ENCODE assay signal across 31 mouse cellular contexts in genomic region chr14:48871313-48871712, GRCm38 (mm10).
"Had no signal": no experiment of that assay in that cellular context is flagged by ENCODE, and none has a peak within 500 bp of the region (broad histone marks: within the 10 kb centered on the region; RNA-seq: fewer than 3 reads in every experiment).

No protein-coding gene starts in this region.

- H3K4me3 ChIP-seq: left cerebral cortex, adult 2 months; limb, embryonic 10.5 days; limb, embryonic 12.5 days; limb, embryonic 13.5 days; limb, embryonic 15.5 days; liver, embryonic 12.5 days; liver, embryonic 13.5 days; liver, embryonic 15.5 days; lung, embryonic 15.5 days; megakaryocyte, embryonic 14.5 days; midbrain, embryonic 10.5 days; midbrain, embryonic 12.5 days; midbrain, embryonic 13.5 days; midbrain, embryonic 15.5 days; myocyte; neural tube, embryonic 12.5 days had no signal

- H3K4me1 ChIP-seq: limb, embryonic 10.5 days; limb, embryonic 12.5 days; limb, embryonic 13.5 days; limb, embryonic 15.5 days; liver, embryonic 12.5 days; liver, embryonic 13.5 days; liver, embryonic 15.5 days; lung, embryonic 15.5 days; megakaryocyte, embryonic 14.5 days; midbrain, embryonic 12.5 days; midbrain, embryonic 13.5 days; midbrain, embryonic 15.5 days; neural tube, embryonic 12.5 days had no signal

- DNase-seq: left cerebral cortex, postnatal 4 days; liver; liver, embryonic 13.5 days; liver, postnatal 0 days; lung, adult 18-20 months; lung, adult 2 months; lung, embryonic 14.5 days; lung, postnatal 10 days; lung, postnatal 36 days; lung, postnatal 4 days; midbrain, embryonic 14.5 days had no signal

- H3K27me3 ChIP-seq: limb, embryonic 12.5 days; limb, embryonic 13.5 days; limb, embryonic 15.5 days; liver, embryonic 12.5 days; liver, embryonic 13.5 days; liver, embryonic 15.5 days; lung, embryonic 15.5 days; megakaryocyte, embryonic 14.5 days; midbrain, embryonic 12.5 days; midbrain, embryonic 13.5 days; midbrain, embryonic 15.5 days; neural tube, embryonic 12.5 days had no signal

- H3K9ac ChIP-seq: limb, embryonic 12.5 days; limb, embryonic 13.5 days; limb, embryonic 15.5 days; liver, embryonic 12.5 days; liver, embryonic 13.5 days; liver, embryonic 14.5 days; liver, embryonic 15.5 days; liver, postnatal 0 days; lung, embryonic 14.5 days; lung, embryonic 15.5 days; midbrain, embryonic 12.5 days; midbrain, embryonic 13.5 days; midbrain, embryonic 15.5 days; neural tube, embryonic 12.5 days had no signal

- H3K9me3 ChIP-seq: limb, embryonic 10.5 days; limb, embryonic 12.5 days; limb, embryonic 13.5 days; limb, embryonic 15.5 days; liver, embryonic 12.5 days; liver, embryonic 13.5 days; liver, embryonic 15.5 days; lung, embryonic 15.5 days; midbrain, embryonic 12.5 days; midbrain, embryonic 15.5 days; neural tube, embryonic 12.5 days had no signal

- H3K27ac ChIP-seq: left cerebral cortex, adult 2 months; limb, embryonic 10.5 days; limb, embryonic 12.5 days; limb, embryonic 13.5 days; limb, embryonic 15.5 days; liver, embryonic 12.5 days; liver, embryonic 13.5 days; liver, embryonic 14.5 days; liver, embryonic 15.5 days; lung, embryonic 15.5 days; macrophage; midbrain, embryonic 10.5 days; midbrain, embryonic 12.5 days; midbrain, embryonic 13.5 days; midbrain, embryonic 15.5 days; neural tube, embryonic 12.5 days had no signal

- ATAC-seq: liver, embryonic 12.5 days; liver, postnatal 0 days; midbrain, embryonic 13.5 days; midbrain, embryonic 15.5 days; midbrain, embryonic 16.5 days had no signal

- H3K4me2 ChIP-seq: limb, embryonic 12.5 days; limb, embryonic 13.5 days; limb, embryonic 15.5 days; liver, embryonic 11.5 days; liver, embryonic 12.5 days; liver, embryonic 13.5 days; liver, embryonic 15.5 days; lung, embryonic 14.5 days; lung, embryonic 15.5 days; midbrain, embryonic 11.5 days; midbrain, embryonic 12.5 days; midbrain, embryonic 13.5 days; midbrain, embryonic 15.5 days; neural tube, embryonic 12.5 days had no signal

- H3K36me3 ChIP-seq: limb, embryonic 10.5 days; limb, embryonic 12.5 days; limb, embryonic 13.5 days; limb, embryonic 15.5 days; liver, embryonic 12.5 days; liver, embryonic 13.5 days; liver, embryonic 15.5 days; lung, embryonic 15.5 days; midbrain, embryonic 10.5 days; midbrain, embryonic 12.5 days; midbrain, embryonic 13.5 days; midbrain, embryonic 15.5 days; neural tube, embryonic 12.5 days had no signal
